Mouse (Mus musculus) frontal cortex, postnatal 36 days (tissue): ENCODE results near the gene Tapt1.

Source experiments
- DNase-seq, 2 experiments: peaks; one replicate each; pipeline ENCODE4 v3.0.0; 2022; ENCODE audit warnings: low spot score in 2 of 2

Gene Tapt1

GRCm38 (mm10) chr5:44226521-44227461, at the start of gene Tapt1:
TSS of gene Tapt1 (minus strand) at chr5:44226626.
- peak; percentile 76 to 81 for DNase-seq

- no peak for DNase-seq
Measured at GRCm38 (mm10) chr5:44271564-44271963, 45.1 kb upstream of the Tapt1 start.

GRCm38 (mm10) chr5:44268524-44268923, 42.1 kb upstream of the Tapt1 start:
- peak in 1 of 2 experiments; percentile 49 for DNase-seq

- no peak for DNase-seq
Measured at GRCm38 (mm10) chr5:44261691-44262090, 35.3 kb upstream of the Tapt1 start.

- no peak for DNase-seq
Measured at GRCm38 (mm10) chr5:44261172-44261571, 34.7 kb upstream of the Tapt1 start.

GRCm38 (mm10) chr5:44259678-44260077, 33.3 kb upstream of the Tapt1 start:
- DNase-seq: peak in 1 of 2 experiments; percentile 6

GRCm38 (mm10) chr5:44258163-44258562, 31.7 kb upstream of the Tapt1 start:
- no peak for DNase-seq

GRCm38 (mm10) chr5:44257401-44257800, 31.0 kb upstream of the Tapt1 start:
- DNase-seq: peak in 1 of 2 experiments; percentile 31

- DNase-seq: no peak
Measured at GRCm38 (mm10) chr5:44256512-44256911, 30.1 kb upstream of the Tapt1 start.

- no peak for DNase-seq
Measured at GRCm38 (mm10) chr5:44255756-44256398, 29.5 kb upstream of the Tapt1 start.

- DNase-seq: no peak
Measured at GRCm38 (mm10) chr5:44253449-44253848, 27.0 kb upstream of the Tapt1 start.

- no peak for DNase-seq
Measured at GRCm38 (mm10) chr5:44252395-44252794, 26.0 kb upstream of the Tapt1 start.

GRCm38 (mm10) chr5:44250211-44250955, 24.0 kb upstream of the Tapt1 start:
- DNase-seq: no peak

- no peak for DNase-seq
Measured at GRCm38 (mm10) chr5:44249363-44249762, 22.9 kb upstream of the Tapt1 start.

GRCm38 (mm10) chr5:44246493-44247217, 20.2 kb upstream of the Tapt1 start:
- no peak for DNase-seq

GRCm38 (mm10) chr5:44244894-44245423, 18.5 kb upstream of the Tapt1 start:
- DNase-seq: no peak

- no peak for DNase-seq
Measured at GRCm38 (mm10) chr5:44242828-44243227, 16.4 kb upstream of the Tapt1 start.

GRCm38 (mm10) chr5:44241726-44242125, 15.3 kb upstream of the Tapt1 start:
- DNase-seq: no peak

GRCm38 (mm10) chr5:44239187-44240136, 13.0 kb upstream of the Tapt1 start:
- DNase-seq: no peak

GRCm38 (mm10) chr5:44238201-44238600, 11.8 kb upstream of the Tapt1 start:
- DNase-seq: no peak
